Mouse (Mus musculus): ENCODE results near the gene Gpx5.
"Not testable (repeated sequence)": the region's sequence is repeated elsewhere in the genome, so short reads cannot be mapped to it uniquely, and the experiment has no call there.

The Gpx5 gene

GRCm38 (mm10) chr13:21265736-21266135 is 26.8 kb downstream of the Gpx5 start:
- no peak for DNase-seq (ENCODE audit: low spot score in 2 of 2)

- DNase-seq (ENCODE audit: low spot score in 2 of 2): no peak
Observed at GRCm38 (mm10) chr13:21264366-21264765, 28.2 kb downstream of the Gpx5 start.

- DNase-seq (ENCODE audit: low spot score in 2 of 2): no peak
Observed at GRCm38 (mm10) chr13:21263910-21264309, 28.6 kb downstream of the Gpx5 start.

GRCm38 (mm10) chr13:21262787-21263461 is 29.6 kb downstream of the Gpx5 start:
- no peak for DNase-seq (ENCODE audit: low spot score in 2 of 2)

GRCm38 (mm10) chr13:21260289-21260688 is 32.2 kb downstream of the Gpx5 start:
- DNase-seq (ENCODE audit: low spot score in 2 of 2): no peak

GRCm38 (mm10) chr13:21259677-21260113 is 32.8 kb downstream of the Gpx5 start:
- DNase-seq (ENCODE audit: low spot score in 2 of 2): no peak

GRCm38 (mm10) chr13:21259171-21259631 is 33.3 kb downstream of the Gpx5 start:
- no peak for DNase-seq (ENCODE audit: low spot score in 2 of 2)

- no peak for DNase-seq (ENCODE audit: low spot score in 2 of 2)
Observed at GRCm38 (mm10) chr13:21258524-21258923, 34.0 kb downstream of the Gpx5 start.

- DNase-seq (ENCODE audit: low spot score in 2 of 2): no peak
Observed at GRCm38 (mm10) chr13:21253986-21254385, 38.5 kb downstream of the Gpx5 start.

- no peak for DNase-seq (ENCODE audit: low spot score in 2 of 2)
Observed at GRCm38 (mm10) chr13:21253569-21253968, 39.0 kb downstream of the Gpx5 start.

GRCm38 (mm10) chr13:21253040-21253439 is 39.5 kb downstream of the Gpx5 start:
- DNase-seq (ENCODE audit: low spot score in 2 of 2): no peak

- DNase-seq (ENCODE audit: low spot score in 2 of 2): no peak
Observed at GRCm38 (mm10) chr13:21250074-21250681, 42.4 kb downstream of the Gpx5 start.

- no peak for DNase-seq (ENCODE audit: low spot score in 2 of 2)
Observed at GRCm38 (mm10) chr13:21249022-21249421, 43.5 kb downstream of the Gpx5 start.

- no peak for DNase-seq (ENCODE audit: low spot score in 2 of 2)
Observed at GRCm38 (mm10) chr13:21246276-21246675, 46.3 kb downstream of the Gpx5 start.

GRCm38 (mm10) chr13:21244967-21245366 is 47.6 kb downstream of the Gpx5 start:
- DNase-seq (ENCODE audit: low spot score in 2 of 2): not testable (repeated sequence)

- no peak for DNase-seq (ENCODE audit: low spot score in 2 of 2)
Observed at GRCm38 (mm10) chr13:21244089-21244488, 48.4 kb downstream of the Gpx5 start.

- no peak for DNase-seq (ENCODE audit: low spot score in 2 of 2)
Observed at GRCm38 (mm10) chr13:21243196-21243595, 49.3 kb downstream of the Gpx5 start.

- no peak for DNase-seq (ENCODE audit: low spot score in 2 of 2)
Observed at GRCm38 (mm10) chr13:21242408-21243125, 50.0 kb downstream of the Gpx5 start.

- no peak for DNase-seq (ENCODE audit: low spot score in 2 of 2)
Observed at GRCm38 (mm10) chr13:21240788-21241187, 51.7 kb downstream of the Gpx5 start.

GRCm38 (mm10) chr13:21237161-21237560 is 55.4 kb downstream of the Gpx5 start:
- no peak for DNase-seq (ENCODE audit: low spot score in 2 of 2)

- no peak for DNase-seq (ENCODE audit: low spot score in 2 of 2)
Observed at GRCm38 (mm10) chr13:21236714-21237113, 55.8 kb downstream of the Gpx5 start.
